Mouse (Mus musculus) gastrocnemius, adult 18-20 months (tissue): ENCODE measurements around the gene Per2. TPM values are rescaled to one million over a fixed set of nuclear protein-coding genes. Genes with fewer than 3 reads are reported as not detected.

Experiments
- DNase-seq: peaks from one replicate; pipeline ENCODE4 v3.0.0; 2021; ENCODE audit warnings: low spot score
- total RNA-seq, 2 experiments: library from RNA; stranded (reverse); gene quantifications; 2 replicates each; pipeline ENCODE4 v1.2.3; 2021

Per2 gene
- total RNA-seq, 2 experiments from 2014 or later: 2.3 to 3.0 TPM

DNA sequence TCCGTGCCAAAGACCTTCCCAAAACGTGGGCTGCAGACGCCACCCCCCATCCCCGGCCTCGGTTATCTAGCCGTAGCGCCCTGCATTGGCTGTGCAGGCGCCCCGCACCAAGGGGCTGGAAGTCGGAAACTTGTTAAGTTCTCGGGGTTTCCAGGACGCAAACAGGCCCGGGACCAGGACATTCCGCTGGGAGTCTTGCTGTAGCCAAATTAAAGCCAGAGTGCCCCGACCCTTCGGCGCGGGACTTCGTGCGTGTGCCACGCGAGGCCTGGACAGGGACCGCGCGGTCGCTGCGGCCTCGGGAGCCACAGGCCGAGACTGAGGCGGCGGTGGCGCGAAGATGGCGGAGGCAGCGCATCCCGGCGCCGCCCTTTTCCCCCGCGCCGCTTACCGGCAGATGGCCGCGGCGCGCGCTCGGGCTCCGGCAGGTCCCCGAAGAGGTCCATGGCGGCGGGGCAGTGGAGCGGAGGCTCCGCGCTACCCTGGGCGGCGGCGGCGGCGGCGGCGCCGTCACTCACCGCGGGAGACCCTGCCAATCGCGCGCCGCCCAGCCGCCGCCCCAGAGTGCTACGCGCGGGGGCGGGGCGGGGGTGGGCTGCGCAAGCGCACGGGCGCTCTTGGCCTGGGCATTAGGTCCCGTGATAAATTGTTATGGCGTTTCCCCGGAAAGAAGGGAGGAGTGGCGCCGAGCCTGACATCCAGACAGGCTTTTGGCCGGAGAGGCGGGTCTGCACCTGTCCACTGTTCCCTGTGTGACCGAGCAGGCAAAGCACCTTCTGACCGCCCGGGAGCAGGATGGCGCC lies 60.7 kb downstream of the Per2 start, which contains the start of gene Ilkap:
TSS of gene Ilkap (minus strand) at position 556 of the 803 bp plus-strand sequence.
- peak; percentile 83 for DNase-seq

DNA sequence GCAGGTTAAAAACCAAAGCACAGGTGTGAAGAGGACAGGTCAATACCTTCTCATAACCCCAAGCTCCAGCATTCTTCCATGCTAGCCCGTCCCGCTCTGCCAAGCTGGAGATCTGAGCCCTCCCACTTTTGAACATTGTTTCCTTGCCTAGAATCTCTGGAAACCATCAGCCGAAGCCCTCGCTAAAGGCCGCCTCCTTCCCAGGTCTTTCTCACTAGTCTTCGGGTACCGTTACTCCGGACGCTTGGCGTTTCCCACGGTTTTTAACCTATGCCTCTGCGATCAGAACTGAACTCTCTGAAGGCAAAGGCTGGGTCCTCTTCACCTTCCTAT lies 61.2 kb downstream of the Per2 start:
- no peak for DNase-seq

DNA sequence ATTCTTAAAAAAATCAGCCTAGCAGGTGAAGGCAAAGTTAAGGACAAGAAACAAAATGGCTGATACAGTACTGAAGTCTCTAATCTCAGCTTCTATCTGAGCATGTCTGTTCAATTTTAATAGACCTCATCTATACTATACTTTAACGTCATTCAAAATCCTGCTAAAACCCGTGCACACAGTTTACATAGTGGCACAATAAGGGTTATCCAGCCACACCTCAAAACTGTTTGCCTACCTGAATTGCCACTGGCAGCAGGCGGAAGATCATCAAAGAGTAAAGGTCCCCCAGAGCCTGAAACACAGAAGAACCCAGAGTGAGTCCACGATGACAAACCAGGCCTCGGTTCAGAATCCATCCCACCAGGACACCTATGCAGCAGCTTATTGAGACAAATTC lies 68.8 kb downstream of the Per2 start:
- DNase-seq: no peak

DNA sequence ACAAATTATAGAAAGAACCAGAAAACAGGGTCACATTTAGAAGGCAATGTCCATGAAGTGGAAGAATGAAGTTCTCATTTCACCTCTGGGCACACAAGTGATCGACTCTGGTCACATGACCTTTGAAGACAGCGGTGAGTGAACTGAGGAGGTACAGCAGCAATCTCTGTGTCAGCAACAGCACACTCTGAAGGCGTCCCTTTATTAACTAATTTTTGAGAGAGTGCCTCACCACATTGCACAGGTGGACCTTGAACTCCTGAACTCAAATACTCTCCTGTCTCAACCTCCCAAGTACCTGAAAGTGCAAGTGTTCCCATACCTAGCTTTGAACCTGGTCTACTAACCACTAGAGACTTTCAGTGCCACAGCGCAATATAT lies 78.0 kb downstream of the Per2 start:
- DNase-seq: no peak

DNA sequence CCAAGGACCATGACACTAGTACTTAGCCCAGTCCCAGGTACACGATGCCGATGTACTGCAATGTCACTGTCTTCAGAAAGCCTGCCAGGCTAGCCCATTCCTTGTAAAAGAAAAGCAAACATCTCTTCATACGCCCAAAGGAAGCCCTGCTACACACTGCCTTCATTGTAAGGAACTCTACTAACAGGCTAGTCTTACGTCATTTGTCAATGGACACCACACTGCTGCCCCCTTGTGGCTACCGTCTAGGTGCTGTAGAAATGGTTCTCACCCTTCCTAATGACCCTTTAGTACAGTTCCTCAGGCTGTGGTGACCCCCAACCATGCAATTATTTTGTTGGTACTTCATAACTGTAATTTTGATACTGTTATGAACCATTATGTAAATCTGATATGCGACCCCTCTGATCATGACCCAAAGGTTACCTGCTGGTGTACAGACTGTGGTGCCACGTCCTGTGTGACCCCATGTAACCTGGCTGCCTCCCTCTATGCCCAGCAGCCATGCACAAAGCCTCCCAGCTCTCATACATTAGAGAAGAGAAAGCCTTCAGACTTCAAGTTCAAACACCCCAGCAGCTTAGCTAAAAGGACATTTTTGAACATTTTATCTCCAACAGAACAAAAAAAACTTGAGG lies 78.6 kb downstream of the Per2 start:
- DNase-seq: peak; percentile 81

DNA sequence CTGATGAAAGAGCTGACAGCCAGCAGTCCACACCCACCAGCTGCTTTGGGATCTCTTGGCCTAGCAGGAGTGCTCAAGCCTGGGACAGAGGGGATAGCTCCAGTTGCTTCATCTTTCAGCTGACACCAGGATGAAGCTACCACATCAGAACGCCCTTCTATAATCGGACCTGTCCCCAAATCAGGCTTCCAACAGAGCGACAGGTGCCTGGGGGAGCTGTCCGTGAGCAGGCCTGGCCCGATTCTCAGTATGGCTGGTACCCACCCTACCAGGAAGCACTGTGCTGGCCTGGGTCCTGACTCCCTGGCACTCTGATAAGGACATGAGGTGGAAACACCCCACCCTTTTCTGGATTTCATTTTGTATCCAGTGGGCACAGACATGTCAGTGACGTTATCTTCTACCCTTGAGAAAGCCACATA lies 85.7 kb downstream of the Per2 start:
- DNase-seq: no peak

DNA sequence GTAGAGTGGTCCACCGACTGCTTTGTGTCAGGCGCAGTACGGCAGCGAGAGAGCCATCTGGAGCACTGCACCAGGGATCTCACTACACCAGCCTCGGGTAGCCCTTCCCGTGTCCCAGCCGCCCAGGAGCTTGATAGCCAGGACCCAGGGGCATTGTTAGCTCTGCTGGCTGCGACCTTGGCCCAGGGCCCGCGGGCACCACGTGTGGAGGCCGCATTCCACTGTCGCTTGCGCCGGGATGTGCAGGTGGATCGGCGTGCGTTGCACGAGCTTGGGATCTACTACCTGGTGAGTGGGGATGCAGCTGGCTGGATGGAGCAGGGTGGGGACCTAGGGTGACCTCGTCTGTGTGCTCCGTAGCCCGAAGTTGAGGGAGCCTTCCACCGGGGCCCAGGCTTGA lies 89.1 kb downstream of the Per2 start:
- DNase-seq: no peak

DNA sequence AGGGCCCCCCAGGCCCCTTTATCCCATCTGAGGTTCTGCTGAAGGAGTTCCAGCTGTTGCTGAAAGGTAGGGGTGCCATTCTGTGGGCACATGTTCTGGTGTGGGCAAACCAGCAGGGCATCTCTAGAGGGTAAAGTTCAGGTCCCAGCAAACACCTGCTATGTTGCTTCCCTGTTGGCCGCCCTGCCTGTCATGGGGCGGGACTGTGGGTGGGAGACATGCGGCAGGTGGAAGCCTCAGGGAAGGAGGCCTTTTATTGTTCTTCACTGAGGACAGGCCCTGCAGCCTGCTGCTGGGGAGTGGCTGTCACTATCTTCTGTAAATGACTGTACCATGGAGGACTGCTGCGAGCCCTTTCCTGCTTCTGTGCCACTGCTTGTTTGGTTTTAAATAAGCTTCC lies 89.7 kb downstream of the Per2 start:
- no peak for DNase-seq

DNA sequence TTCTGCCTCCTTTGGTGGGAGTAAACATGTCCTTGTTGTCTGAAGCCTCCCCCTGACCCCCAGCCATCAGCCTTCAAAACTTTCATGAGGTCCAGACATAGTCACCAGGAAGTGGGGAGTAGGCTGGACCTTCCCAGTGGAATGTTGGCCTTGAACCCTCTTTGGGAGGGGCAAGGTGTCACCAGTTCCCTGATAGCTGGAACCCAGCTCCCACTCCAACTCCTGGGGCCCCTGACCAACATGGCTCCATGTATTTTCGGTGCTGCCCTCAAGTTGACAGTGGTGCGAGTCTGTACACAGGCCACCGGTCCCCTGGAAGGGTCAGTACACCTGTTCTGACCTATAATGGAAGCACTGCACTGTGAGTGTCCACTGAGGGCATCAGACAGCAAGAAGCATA lies 91.8 kb downstream of the Per2 start:
- no peak for DNase-seq

DNA sequence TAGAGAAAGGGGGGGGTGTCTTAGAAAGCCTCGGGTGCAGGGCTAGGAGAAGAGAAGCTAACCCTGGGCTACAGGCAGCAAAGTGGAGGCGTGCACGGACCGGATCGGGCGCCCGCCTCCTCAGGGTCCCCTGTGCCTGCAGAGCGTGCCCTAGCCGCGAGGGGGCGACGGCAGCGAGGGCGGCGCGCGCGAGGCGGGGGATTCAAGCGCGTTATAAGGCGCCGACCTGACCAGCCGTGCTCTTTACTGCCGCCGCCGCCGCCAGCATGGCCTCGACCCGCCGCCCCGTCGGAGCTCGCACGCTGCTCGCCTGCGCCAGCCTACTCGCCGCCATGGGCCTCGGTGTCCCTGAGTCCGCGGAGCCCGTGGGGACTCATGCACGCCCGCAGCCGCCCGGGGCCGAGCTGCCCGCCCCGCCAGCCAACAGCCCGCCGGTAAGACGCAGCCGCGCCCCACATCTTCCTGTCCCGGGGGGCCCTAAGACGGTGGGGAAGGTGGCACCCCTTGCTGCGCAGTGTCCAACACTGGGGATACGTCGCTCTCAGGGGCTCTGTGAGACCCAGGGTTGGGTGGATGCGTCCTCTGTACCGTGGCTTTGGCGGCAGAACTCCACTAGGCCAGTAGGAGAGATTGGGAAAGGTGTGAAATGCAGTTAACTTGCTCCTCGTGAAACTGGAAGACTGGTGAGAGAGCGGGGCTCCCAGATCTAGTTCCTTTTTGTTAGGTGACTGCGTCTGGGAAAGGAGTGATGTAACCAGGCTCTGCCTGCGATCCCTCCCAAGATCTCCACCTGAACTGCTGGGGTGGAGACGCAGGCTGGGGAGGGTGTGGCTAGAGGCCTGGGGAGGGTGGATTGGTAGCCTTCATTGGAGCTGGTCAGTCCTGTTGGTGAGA lies 92.7 kb downstream of the Per2 start, which contains the start of gene Erfe:
TSS of gene Erfe (plus strand) at position 216 of the 894 bp plus-strand sequence.
- peak; percentile 70 for DNase-seq

Other genes starting within 250 kb of the Per2 start
- gene Ube2f, start 209.0 kb downstream of the Per2 start, total RNA-seq: 10 to 100 TPM; 50.7 to 53.9 TPM
- gene Scly, start 161.0 kb downstream of the Per2 start, total RNA-seq: 1 to 10 TPM; 8.1 TPM
- under 1 TPM in 1 of 2 experiments, not detected in 1; 0.12 TPM for gene Espnl, start 137.2 kb downstream of the Per2 start, total RNA-seq
- 10 to 100 TPM; 72.6 to 80.4 TPM for gene Klhl30, start 108.3 kb downstream of the Per2 start, total RNA-seq
- gene Erfe, start 92.9 kb downstream of the Per2 start, total RNA-seq: 1 to 10 TPM; 1.2 to 1.6 TPM
- 10 to 100 TPM; 35.4 to 40.1 TPM for gene Ilkap, start 60.5 kb downstream of the Per2 start, total RNA-seq
- gene Hes6, start 45.3 kb downstream of the Per2 start, total RNA-seq: 1 to 10 TPM; 6.0 to 6.4 TPM
- gene Traf3ip1, start 35.3 kb upstream of the Per2 start, total RNA-seq: 1 to 10 TPM; 3.0 to 4.1 TPM
- gene Asb1, start 81.2 kb upstream of the Per2 start, total RNA-seq: 10 to 100 TPM; 14.8 to 16.2 TPM